Mouse (Mus musculus): ENCODE measurements around the gene Cd274. TPM values are rescaled to one million over a fixed set of nuclear protein-coding genes. Genes with fewer than 3 reads are reported as not detected.

Gene Cd274
- polyA plus RNA-seq, 1 experiment = 1.5 TPM

GRCm38 (mm10) chr19:29371284-29372081, 4.2 kb downstream of the Cd274 start:
- H3K27me3 ChIP-seq (replicated peaks) = no peaks in the 10 kb centered on the region
- H3K4me3 ChIP-seq (replicated peaks) = peak overlapping the region; percentile 90
- peaks cover 28% of the 10 kb centered on the region for H3K36me3 ChIP-seq (replicated peaks; ENCODE audit: low read length)
- H3K9me3 ChIP-seq = no peaks in the 10 kb centered on the region
- TF ChIP-seq FLI1 (IDR thresholded peaks at IDR 0.05; ENCODE audit: low read length) = no peak
- TF ChIP-seq GATA1 (IDR thresholded peaks at IDR 0.05; ENCODE audit: borderline replicate concordance, low read length) = no peak
- H3K4me1 ChIP-seq = peaks cover 63% of the 10 kb centered on the region

- TF ChIP-seq FLI1 (IDR thresholded peaks at IDR 0.05; ENCODE audit: low read length) = no peak
- no peak for TF ChIP-seq GATA1 (IDR thresholded peaks at IDR 0.05; ENCODE audit: borderline replicate concordance, low read length)
- peaks cover 63% of the 10 kb centered on the region for H3K4me1 ChIP-seq
- H3K36me3 ChIP-seq (replicated peaks; ENCODE audit: low read length) = peaks cover 35% of the 10 kb centered on the region
- H3K27me3 ChIP-seq (replicated peaks) = no peaks in the 10 kb centered on the region
- no peaks in the 10 kb centered on the region for H3K9me3 ChIP-seq
- peak overlapping the region; percentile 90 for H3K4me3 ChIP-seq (replicated peaks)
Measured at GRCm38 (mm10) chr19:29372138-29372537, 4.9 kb downstream of the Cd274 start.

GRCm38 (mm10) chr19:29372621-29373020, 5.4 kb downstream of the Cd274 start:
- H3K4me3 ChIP-seq (replicated peaks) = peak overlapping the region; percentile 90

GRCm38 (mm10) chr19:29373438-29373837, 6.2 kb downstream of the Cd274 start:
- TF ChIP-seq GATA1 (IDR thresholded peaks at IDR 0.05; ENCODE audit: borderline replicate concordance, low read length) (no peak), FLI1 (IDR thresholded peaks at IDR 0.05; ENCODE audit: low read length) (no peak)
- H3K36me3 ChIP-seq (replicated peaks; ENCODE audit: low read length) = peaks cover 41% of the 10 kb centered on the region
- H3K27me3 ChIP-seq (replicated peaks) = no peaks in the 10 kb centered on the region
- no peaks in the 10 kb centered on the region for H3K9me3 ChIP-seq
- peaks cover 51% of the 10 kb centered on the region for H3K4me1 ChIP-seq
- H3K4me3 ChIP-seq (replicated peaks) = peak overlapping the region; percentile 47

More at GRCm38 (mm10) chr19:29372621-29373020, 5.4 kb downstream of the Cd274 start:
- Histone ChIP-seq H3K36me3 (replicated peaks; ENCODE audit: low read length) (peaks cover 39% of the 10 kb centered on the region), H3K27me3 (replicated peaks) (no peaks in the 10 kb centered on the region), H3K9me3 (no peaks in the 10 kb centered on the region), H3K4me1 (peaks cover 59% of the 10 kb centered on the region)
- TF ChIP-seq FLI1 (IDR thresholded peaks at IDR 0.05; ENCODE audit: low read length) (no peak), GATA1 (IDR thresholded peaks at IDR 0.05; ENCODE audit: borderline replicate concordance, low read length) (no peak)

- Histone ChIP-seq H3K4me1 (peaks cover 38% of the 10 kb centered on the region), H3K27me3 (replicated peaks) (no peaks in the 10 kb centered on the region), H3K9me3 (no peaks in the 10 kb centered on the region), H3K4me3 (replicated peaks) (no peak overlapping the region), H3K36me3 (replicated peaks; ENCODE audit: low read length) (peaks cover 55% of the 10 kb centered on the region)
- TF ChIP-seq FLI1 (IDR thresholded peaks at IDR 0.05; ENCODE audit: low read length) (no peak), GATA1 (IDR thresholded peaks at IDR 0.05; ENCODE audit: borderline replicate concordance, low read length) (no peak)
Measured at GRCm38 (mm10) chr19:29374947-29375346, 7.7 kb downstream of the Cd274 start.

- H3K4me3 ChIP-seq (replicated peaks) = no peak overlapping the region
- H3K27me3 ChIP-seq (replicated peaks) = no peaks in the 10 kb centered on the region
- H3K4me1 ChIP-seq = peaks cover 31% of the 10 kb centered on the region
- TF ChIP-seq FLI1 (IDR thresholded peaks at IDR 0.05; ENCODE audit: low read length) (no peak), GATA1 (IDR thresholded peaks at IDR 0.05; ENCODE audit: borderline replicate concordance, low read length) (no peak)
- peaks cover 69% of the 10 kb centered on the region for H3K36me3 ChIP-seq (replicated peaks; ENCODE audit: low read length)
- no peaks in the 10 kb centered on the region for H3K9me3 ChIP-seq
Measured at GRCm38 (mm10) chr19:29376382-29376781, 9.1 kb downstream of the Cd274 start.

- Histone ChIP-seq H3K36me3 (replicated peaks; ENCODE audit: low read length) (peaks cover 91% of the 10 kb centered on the region), H3K4me1 (peaks cover 28% of the 10 kb centered on the region), H3K4me3 (replicated peaks) (no peak overlapping the region), H3K9me3 (no peaks in the 10 kb centered on the region), H3K27me3 (replicated peaks) (no peaks in the 10 kb centered on the region)
- TF ChIP-seq GATA1 (IDR thresholded peaks at IDR 0.05; ENCODE audit: borderline replicate concordance, low read length) = no peak
- TF ChIP-seq FLI1 (IDR thresholded peaks at IDR 0.05; ENCODE audit: low read length) = no peak
Measured at GRCm38 (mm10) chr19:29379839-29380603, 12.8 kb downstream of the Cd274 start.

GRCm38 (mm10) chr19:29383368-29383767, 16.1 kb downstream of the Cd274 start:
- H3K4me3 ChIP-seq (replicated peaks) = no peak overlapping the region
- peaks cover 93% of the 10 kb centered on the region for H3K36me3 ChIP-seq (replicated peaks; ENCODE audit: low read length)
- H3K4me1 ChIP-seq = peaks cover 28% of the 10 kb centered on the region
- no peaks in the 10 kb centered on the region for H3K9me3 ChIP-seq
- no peak for TF ChIP-seq GATA1 (IDR thresholded peaks at IDR 0.05; ENCODE audit: borderline replicate concordance, low read length)
- no peaks in the 10 kb centered on the region for H3K27me3 ChIP-seq (replicated peaks)

- peaks cover 90% of the 10 kb centered on the region for H3K36me3 ChIP-seq (replicated peaks; ENCODE audit: low read length)
- H3K4me1 ChIP-seq = peaks cover 28% of the 10 kb centered on the region
- no peak overlapping the region for H3K4me3 ChIP-seq (replicated peaks)
- TF ChIP-seq GATA1 (IDR thresholded peaks at IDR 0.05; ENCODE audit: borderline replicate concordance, low read length) (no peak), FLI1 (IDR thresholded peaks at IDR 0.05; ENCODE audit: low read length) (no peak)
- H3K27me3 ChIP-seq (replicated peaks) = no peaks in the 10 kb centered on the region
- H3K9me3 ChIP-seq = no peaks in the 10 kb centered on the region
Measured at GRCm38 (mm10) chr19:29384412-29384811, 17.2 kb downstream of the Cd274 start.

GRCm38 (mm10) chr19:29384994-29385393, 17.7 kb downstream of the Cd274 start:
- no peaks in the 10 kb centered on the region for H3K27me3 ChIP-seq (replicated peaks)
- peaks cover 28% of the 10 kb centered on the region for H3K4me1 ChIP-seq
- H3K36me3 ChIP-seq (replicated peaks; ENCODE audit: low read length) = peaks cover 84% of the 10 kb centered on the region

More at GRCm38 (mm10) chr19:29384994-29385393, 17.7 kb downstream of the Cd274 start:
- no peak overlapping the region for H3K4me3 ChIP-seq (replicated peaks)
- TF ChIP-seq FLI1 (IDR thresholded peaks at IDR 0.05; ENCODE audit: low read length) (no peak), GATA1 (IDR thresholded peaks at IDR 0.05; ENCODE audit: borderline replicate concordance, low read length) (no peak)
- H3K9me3 ChIP-seq = no peaks in the 10 kb centered on the region
